Mouse (Mus musculus) bone marrow, adult 2 months (tissue): ENCODE measurements around the gene Mycbp2. TPM values are rescaled to one million over a fixed set of nuclear protein-coding genes. Genes with fewer than 3 reads are reported as not detected.

Experiments
- H3K27ac ChIP-seq: fragments of 200-500 bp; 2 replicates; pipeline ENCODE4 v1.5.1; 2012; ENCODE audit warnings: low read depth, mild to moderate bottlenecking, control low read depth, inconsistent platforms, low read length; ENCODE audit not compliant: control insufficient read depth, poor library complexity, insufficient read depth
- H3K4me1 ChIP-seq: fragments of 200-500 bp; 2 replicates; pipeline ENCODE4 v1.6.1; 2011; ENCODE audit warnings: low read length; ENCODE audit not compliant: control insufficient read depth, insufficient read depth
- H3K4me3 ChIP-seq: fragments of 200-500 bp; replicated peaks from 2 replicates; pipeline ENCODE3; 2011; ENCODE audit warnings: mild to moderate bottlenecking, low read depth, low read length, control low read depth; ENCODE audit not compliant: control insufficient read depth
- CTCF ChIP-seq: fragments of 200-500 bp; IDR thresholded peaks from 2 replicates; pipeline ENCODE4 v1.5.1; 2011; ENCODE audit warnings: low read length, control low read depth; ENCODE audit not compliant: control insufficient read depth, insufficient read depth
- POLR2A ChIP-seq: fragments of 200-500 bp; IDR thresholded peaks from 2 replicates; pipeline ENCODE4 v1.6.1; 2011; ENCODE audit warnings: low read depth, mild to moderate bottlenecking, control low read depth, low read length, borderline replicate concordance; ENCODE audit not compliant: control insufficient read depth
- WGBS: fragments of 180-500 bp; shearing (Covaris S2); methylation state at CpG from one replicate; pipeline ENCODE4 v1.1.7; 2018; 5-methylcytosine and 5-hydroxymethylcytosine counted together
- polyA plus RNA-seq: library from polyadenylated mRNA; stranded (reverse); fragments of >200 nt; gene quantifications from 2 replicates; pipeline ENCODE4 v1.2.4, GENCODE M21; 2011; ENCODE audit warnings: low replicate concordance; ENCODE audit not compliant: missing spikeins, insufficient read depth, insufficient read length

Gene Mycbp2
- polyA plus RNA-seq, 1 experiment: 16.5 TPM

DNA sequence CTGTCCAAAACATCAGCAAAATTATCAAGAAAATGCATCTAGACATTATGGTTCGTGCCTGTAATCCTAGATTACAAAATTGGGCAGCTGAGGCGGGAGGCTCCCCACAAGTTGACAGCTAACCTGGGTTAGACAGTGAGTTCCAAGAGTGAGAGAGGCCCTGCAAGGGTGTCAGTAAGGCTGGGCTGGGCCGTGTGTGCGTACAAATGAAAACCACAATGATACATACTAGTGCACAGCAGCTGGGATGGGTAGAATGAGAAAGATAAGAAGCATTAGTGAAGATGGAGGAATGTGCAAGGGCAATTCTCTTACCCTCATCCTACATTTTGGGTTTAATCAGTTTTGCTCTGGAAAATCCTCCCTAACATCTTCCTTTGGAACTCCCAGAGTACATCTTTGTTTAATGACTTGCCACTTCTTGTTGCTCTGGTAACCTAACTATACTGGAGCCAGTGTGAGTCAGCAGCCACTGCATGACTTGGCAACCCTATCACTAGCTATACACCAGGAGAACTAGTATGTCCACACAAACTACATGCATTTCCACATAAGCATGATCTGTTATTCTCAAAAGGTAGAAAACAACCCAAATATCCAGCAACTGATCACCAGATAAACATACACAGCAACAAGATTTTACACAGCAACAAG lies 259.8 kb downstream of the Mycbp2 start:
- TF ChIP-seq POLR2A: no peak
- TF ChIP-seq CTCF: no peak
- peak overlapping the region; percentile 65; the same call in 1 of the 2 replicates for H3K27ac ChIP-seq

DNA sequence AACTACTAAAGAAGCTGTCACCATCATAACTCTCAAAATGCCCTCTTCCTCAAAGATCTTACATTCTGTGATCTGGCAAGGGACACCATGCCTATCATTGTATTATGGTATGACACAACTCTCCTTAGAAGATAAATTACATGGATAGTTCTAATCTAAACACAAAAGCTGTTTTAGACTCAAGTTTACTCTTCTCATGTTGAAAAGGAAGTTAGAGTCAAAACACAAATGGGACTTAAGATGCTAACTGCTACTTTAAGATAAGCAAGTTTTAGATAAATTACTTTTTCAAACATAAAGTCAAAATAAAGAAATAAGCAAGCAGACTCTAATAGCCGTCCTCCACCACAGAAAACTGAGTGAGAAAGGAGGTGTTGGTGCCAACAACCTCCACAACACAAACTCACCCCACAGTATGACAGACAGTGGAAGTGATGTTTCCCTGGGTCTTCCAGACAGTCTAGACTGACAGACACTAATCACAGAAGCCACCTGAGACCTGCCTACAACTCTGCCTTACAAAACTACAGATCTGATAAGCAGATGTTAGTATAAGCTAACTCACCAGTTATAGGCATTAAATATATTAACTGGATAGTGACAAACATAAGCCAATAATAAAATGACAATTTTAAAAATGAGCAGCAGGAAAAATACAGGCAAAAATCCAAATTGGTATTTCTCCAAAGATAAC lies 260.6 kb downstream of the Mycbp2 start:
- no peak for TF ChIP-seq POLR2A
- TF ChIP-seq CTCF: no peak
- H3K4me3 ChIP-seq: no peak overlapping the region
- H3K4me1 ChIP-seq: peaks cover 2% of the 10 kb centered on the region; the same call in 1 of the 2 replicates
- WGBS: 51% methylated on average over 1 of the region's 1 CpGs
- H3K27ac ChIP-seq: no peak overlapping the region

More for the DNA sequence above, 259.8 kb downstream of the Mycbp2 start:
- Histone ChIP-seq H3K4me1 (peaks cover 2% of the 10 kb centered on the region; the same call in 1 of the 2 replicates), H3K4me3 (no peak overlapping the region)
- 60% methylated on average over 4 of the region's 4 CpGs for WGBS

DNA sequence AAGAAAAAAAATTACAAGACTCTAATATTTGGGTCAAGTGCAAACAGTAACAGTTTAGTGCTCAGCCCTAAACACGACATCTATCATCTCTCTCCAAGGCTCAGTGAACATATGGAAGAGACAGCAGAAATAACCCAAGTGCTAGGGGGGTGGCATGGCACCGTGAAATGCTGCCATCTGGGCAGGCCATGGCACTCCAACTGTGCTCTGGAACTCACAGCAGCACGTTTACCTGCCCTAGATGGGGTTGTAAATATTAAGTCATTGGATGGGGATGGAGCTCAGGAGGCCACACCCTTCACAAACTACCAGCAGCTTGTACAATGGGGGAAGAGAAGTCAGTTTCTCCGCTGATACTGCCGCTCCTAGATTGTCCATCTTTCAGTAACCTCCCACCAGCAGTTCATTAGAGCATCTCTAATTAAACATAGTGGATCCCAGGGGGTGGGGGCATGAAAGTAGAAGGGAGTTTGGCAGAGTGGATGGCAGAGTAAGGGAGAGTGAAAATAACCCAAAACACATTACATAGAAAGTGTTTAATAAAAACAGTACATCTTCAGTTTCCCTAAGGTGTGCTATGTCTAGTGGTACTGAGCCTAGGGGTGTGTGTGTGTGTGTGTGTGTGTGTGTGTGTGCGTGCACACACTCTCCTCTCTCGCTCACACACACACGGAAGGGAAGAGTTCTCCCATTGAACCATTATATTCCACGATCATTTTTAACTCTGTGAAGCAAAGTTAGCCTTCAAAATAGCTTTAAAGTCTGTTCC lies 267.2 kb downstream of the Mycbp2 start:
- Histone ChIP-seq H3K4me1 (peaks cover 1% of the 10 kb centered on the region; the same call in 1 of the 2 replicates), H3K4me3 (no peak overlapping the region), H3K27ac (no peak overlapping the region)
- WGBS: 87% methylated on average over 9 of the region's 9 CpGs
- TF ChIP-seq POLR2A: no peak
- TF ChIP-seq CTCF: no peak

DNA sequence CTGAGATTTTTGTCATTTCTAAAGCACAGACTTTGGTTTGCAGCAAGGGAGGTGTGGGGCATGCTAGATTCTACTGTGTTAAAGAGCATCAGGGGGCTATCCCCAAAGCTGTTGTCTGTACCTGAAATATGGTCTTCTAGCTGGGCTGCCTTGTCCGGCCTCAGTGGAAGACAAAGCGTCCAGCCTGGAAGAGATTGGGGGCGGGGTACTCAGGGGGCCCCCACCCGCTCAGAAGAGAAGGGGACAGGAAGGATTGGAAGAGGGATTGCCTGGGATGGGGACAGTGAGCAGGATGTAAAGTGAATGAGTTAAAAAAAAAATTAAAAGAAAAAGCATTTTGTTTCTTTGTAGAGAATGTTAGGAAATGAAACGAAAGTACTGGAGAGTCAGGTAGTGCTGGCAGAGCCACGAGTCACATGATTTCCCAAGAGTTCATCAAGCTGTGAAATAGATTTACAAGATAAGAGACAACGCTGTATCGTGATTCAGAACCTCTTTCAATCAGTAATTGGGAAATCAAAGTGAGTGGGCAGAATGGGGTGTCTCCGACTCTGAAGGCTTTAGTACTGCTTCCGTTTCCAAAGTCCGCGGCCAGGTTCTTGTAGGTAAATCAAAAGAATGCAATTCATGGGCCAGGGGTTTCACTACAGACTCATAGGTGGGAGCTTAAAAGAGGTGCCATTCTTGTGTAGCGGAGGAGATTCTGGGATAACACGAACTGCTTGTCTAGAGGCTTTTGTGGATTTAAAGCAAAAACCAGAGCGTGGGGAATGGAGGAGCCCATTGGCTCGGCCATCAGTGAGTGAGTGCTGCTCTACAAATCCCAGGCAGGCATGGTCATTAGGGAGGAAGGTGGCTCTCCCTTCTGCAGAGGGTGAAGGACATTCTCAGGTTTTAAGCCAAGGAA lies 268.4 kb downstream of the Mycbp2 start:
- Histone ChIP-seq H3K4me3 (no peak overlapping the region), H3K27ac (no peak overlapping the region), H3K4me1 (peaks cover 1% of the 10 kb centered on the region; the same call in 1 of the 2 replicates)
- WGBS: 74% methylated on average over 16 of the region's 16 CpGs
- TF ChIP-seq CTCF: no peak
- TF ChIP-seq POLR2A: no peak

DNA sequence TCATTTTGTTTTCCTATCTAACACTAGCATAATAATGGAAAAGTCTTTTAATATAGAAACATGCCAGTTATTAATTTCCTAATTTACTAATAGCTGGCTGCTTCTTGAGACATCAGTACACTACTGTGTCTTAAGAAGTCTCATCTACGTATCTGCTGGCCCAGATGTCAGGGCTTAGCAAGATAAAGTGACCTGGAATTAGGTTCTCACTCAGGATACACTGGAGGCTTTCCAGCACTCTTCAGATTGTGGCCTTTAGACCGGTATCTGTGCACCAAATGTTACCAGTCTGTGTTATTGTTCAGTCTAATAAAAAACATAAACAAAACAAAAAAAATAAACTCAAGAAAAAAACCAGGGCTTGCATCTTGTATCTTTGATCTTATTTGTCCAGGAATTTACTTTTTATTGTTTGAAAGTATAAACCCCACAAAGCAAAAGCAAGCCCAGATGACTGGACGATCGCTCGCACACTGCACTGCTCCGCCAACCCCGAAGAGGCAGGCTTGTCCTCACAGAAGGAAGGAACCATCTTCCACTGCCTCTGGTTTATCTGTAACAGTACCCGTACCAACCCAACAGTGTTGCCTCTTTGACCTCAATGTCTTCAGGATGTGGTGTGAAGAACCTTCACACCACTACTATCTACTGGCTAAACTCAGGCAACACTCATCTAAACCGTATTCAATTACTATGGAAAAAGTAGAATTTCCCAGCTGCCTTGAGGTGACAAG lies 269.2 kb downstream of the Mycbp2 start:
- 85% methylated on average over 9 of the region's 9 CpGs for WGBS
- TF ChIP-seq POLR2A: no peak
- no peak for TF ChIP-seq CTCF
- Histone ChIP-seq H3K27ac (no peak overlapping the region), H3K4me1 (peaks cover 1% of the 10 kb centered on the region; the same call in 1 of the 2 replicates), H3K4me3 (no peak overlapping the region)

DNA sequence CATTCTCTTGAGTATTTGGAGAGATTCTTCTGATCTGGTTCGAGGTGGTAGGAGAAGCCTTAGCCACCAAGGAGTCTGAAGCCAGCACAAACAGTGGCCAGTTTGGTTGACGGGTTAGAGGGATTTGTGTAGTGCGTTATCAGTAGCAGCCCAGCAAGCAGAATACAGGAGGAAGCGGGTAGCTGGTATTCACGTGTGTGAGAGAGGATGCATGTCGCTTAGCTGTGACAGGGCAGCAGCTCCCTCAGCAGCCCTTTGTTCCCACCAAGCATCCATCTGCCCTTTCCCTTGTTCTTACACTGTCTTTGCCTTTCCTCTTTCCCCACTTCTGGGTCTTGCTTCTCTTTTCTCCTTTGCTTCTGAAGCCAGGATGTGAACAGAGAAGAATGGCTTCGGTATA lies 271.4 kb downstream of the Mycbp2 start:
- Histone ChIP-seq H3K4me1 (peaks cover 1% of the 10 kb centered on the region; the same call in 1 of the 2 replicates), H3K27ac (no peak overlapping the region), H3K4me3 (no peak overlapping the region)
- WGBS: 75% methylated on average over 7 of the region's 7 CpGs
- TF ChIP-seq POLR2A: no peak
- TF ChIP-seq CTCF: no peak

DNA sequence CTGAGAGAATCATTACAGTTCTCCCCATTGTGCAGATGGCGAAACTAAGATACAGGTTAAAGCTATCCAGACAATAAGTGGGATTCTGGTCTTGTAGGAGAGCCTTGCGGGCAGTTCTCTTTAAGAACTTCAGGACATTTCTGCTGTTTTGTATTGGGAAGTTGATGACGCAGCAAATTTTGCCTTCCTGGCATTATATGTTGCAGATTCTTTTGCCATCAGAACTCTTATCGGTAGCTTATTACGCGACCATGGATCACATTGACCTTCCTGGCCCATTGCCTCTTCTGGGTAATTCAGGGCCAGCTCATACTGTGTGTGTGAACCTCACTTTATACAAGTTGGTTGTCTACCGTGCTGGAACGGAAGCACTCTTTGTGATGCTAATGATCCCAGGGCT lies 272.8 kb downstream of the Mycbp2 start:
- no peak overlapping the region for H3K27ac ChIP-seq
- H3K4me3 ChIP-seq: no peak overlapping the region
- TF ChIP-seq CTCF: no peak
- no peak for TF ChIP-seq POLR2A
- H3K4me1 ChIP-seq: peaks cover 1% of the 10 kb centered on the region; the same call in 1 of the 2 replicates
- WGBS: 92% methylated on average over 8 of the region's 8 CpGs
